Mouse (Mus musculus): ENCODE measurements around the gene Cebpe.

DNA sequence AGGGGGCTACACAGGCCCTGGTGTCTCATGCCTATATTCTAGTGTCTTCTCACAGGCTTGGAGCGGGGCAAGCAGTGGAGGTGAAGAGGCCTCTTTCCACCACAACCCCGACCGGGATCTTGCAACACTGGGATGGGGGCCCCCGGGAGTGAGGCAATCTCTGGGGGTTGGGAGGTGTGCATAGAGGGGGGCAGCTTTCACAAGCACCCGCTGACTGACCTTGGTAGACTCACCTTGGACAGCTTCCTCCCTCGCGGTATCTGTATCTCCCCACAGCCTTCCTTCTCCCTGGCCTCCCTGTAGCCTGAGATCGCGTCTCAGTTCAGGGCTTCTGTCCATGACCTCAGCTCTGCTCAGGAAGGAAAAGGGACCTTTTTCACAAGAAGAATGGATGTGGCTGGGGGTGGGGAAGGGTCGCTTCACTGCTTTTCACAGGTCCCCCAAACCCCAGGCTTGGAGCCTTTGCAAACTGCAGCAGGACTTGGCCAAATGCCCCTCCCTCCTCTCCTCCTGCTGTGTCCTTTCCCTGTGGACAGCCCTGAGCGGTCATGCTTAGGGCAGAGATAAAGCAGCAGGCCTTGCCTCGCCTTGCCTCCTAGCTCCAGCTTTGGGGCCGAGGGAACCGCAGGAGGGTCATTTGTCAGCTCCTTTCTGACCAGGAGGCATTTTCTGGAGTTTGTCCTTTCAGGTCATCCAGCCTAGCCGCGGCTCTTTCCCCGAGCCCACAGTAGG is 5.2 kb downstream of the Cebpe start:
- TF ChIP-seq POLR2A (IDR thresholded peaks at IDR 0.05; ENCODE audit: control insufficient read depth, low read depth, low read length) (no peak), CTCF (IDR thresholded peaks at IDR 0.05; ENCODE audit: control insufficient read depth, insufficient read depth, insufficient replicate concordance, low read depth, low read length) (no peak)

Measured in testis, adult 2 months (tissue).